Mouse (Mus musculus) layer of hippocampus, adult 9-11 months (tissue): ENCODE measurements around the gene Gm17324.
"Not testable (repeated sequence)": the region's sequence is repeated elsewhere in the genome, so short reads cannot be mapped to it uniquely, and the experiment has no call there.

ENCODE experiments used
- DNase-seq: peaks from one replicate; pipeline ENCODE4 v3.0.0; 2022

The Gm17324 gene

DNA sequence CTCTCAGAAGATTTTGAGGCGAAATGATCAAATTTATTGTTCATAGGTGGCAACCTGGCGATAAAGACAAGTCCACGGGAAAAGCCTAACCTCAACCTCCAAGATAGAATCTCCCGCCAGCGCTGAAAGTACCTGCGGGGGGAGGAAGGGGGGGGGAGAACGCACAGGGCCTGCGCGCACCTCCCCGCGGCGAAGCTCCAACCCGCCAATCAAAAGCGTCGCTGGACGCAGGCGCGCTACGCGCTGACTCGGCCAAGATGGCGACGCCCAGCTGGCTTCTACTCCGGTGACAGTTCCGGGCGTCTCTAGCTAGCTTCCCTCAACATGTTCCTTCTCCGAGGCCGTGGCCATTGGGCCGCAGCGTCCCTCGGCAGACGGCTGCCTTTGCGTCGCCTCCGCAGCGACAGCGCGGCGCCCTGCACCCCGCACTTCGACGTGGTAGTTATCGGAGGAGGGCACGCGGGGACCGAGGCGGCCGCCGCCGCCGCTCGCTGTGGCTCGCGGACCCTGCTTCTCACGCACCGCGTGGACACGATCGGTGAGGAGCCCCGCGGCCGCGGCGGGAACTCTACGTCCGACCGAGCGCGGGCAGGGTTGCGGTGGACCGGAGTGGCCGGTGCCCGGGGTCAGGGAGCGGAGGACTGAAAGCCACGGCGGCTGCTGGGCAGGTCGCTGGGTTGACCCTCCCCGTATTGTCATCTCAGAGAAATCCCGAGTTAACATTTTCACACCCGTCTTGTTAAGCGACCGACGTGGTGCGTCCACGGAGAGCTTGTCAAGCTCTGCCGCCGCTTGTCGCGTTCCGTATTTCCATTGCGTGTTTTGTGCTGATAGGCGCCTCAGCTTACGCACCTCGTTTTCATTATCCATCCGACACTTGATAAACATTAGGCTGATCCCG, at the start of gene Gm17324, which contains the start of gene Mto1:
Gene Gm17324, minus strand, starts transcription at position 814 of the 901 bp plus-strand sequence.
Gene Mto1, plus strand, starts transcription at position 236 of the 901 bp plus-strand sequence.
- DNase-seq, result peak; percentile 82

DNA sequence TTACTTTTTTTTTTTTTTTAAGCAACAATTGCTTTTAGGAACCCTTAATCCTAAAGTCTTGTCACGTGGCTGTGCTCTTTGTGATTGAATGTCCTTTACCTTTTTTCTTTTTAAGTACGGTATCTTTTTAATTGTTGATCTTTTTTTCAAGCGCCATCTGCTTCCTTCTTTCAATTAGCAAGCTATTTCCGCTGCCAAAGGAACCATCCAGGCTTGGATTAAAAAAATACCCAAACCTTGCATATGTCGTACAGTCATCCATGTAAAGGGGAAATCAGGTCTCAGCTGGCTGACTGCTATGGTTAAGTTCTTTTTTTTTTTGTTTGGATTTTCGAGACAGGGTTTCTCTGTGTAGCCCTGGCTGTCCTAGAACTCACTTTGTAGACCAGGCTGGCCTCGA, 44.6 kb upstream of the Gm17324 start:
- no peak for DNase-seq

DNA sequence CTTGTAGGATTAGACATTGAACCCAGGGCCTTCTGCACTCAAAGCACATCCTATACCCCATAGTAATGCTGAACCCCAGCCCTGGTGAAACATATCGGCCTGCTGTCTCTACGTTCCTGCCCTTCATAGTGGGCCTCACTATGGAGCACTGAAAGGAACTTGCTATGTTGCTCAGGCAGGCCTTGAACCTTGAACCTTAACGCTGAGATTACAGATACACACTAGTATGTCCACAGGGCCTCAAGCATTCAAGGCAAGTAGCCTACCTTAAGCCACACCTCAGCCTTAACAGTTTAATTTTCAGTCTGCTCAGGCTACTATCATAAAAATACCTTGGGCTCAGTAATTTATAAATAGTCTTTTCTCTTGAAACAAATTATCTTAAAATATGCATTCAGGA, 43.7 kb upstream of the Gm17324 start:
- DNase-seq, result no peak

DNA sequence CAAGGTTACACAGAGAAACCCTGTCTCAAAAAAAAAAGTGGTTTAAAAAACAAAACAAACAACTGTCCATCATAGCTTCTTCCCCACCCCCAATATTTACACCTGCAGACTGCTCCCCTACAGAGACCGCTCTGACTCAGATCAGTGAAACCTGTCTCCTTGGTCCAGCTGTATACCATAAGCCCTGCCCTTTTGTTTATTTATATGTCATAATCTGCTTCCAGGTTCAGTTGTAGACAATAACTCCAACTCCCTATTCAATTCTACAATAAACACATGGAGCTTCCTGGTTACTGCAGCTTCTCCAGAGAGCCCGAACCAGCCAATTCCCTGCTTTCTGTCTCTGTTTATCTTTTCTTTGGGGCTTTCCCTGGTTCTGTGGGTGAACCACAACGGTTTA, 42.6 kb upstream of the Gm17324 start:
- DNase-seq, result no peak

DNA sequence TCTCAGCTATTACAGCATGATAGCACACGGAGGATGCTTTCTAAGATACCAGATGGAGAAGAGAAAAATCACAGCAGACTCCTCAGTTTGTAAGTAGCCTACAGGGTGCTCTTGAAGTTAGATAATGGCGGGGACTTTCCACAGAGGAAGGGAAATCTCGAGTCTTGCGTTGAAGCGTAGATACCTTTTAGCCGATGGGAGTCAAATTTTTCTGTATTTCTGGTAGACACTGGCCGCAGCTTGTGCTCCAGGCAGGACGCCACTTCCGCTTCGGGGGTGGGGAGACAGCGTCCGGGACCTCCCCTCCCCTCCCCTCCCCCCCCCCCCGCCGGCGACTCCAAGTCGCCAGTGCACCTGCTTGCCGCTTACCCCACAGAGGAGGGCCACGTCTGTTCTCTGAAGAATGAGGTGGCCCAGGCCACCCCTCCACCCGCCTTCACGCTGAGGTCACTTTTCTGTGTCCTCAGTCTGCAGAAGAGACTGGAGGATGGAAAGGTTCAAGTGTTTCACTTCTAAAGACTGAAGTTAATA, 40.4 kb upstream of the Gm17324 start, which contains the start of gene Eef1a1:
Gene Eef1a1, minus strand, starts transcription at position 262 of the 531 bp plus-strand sequence.
- no peak for DNase-seq

DNA sequence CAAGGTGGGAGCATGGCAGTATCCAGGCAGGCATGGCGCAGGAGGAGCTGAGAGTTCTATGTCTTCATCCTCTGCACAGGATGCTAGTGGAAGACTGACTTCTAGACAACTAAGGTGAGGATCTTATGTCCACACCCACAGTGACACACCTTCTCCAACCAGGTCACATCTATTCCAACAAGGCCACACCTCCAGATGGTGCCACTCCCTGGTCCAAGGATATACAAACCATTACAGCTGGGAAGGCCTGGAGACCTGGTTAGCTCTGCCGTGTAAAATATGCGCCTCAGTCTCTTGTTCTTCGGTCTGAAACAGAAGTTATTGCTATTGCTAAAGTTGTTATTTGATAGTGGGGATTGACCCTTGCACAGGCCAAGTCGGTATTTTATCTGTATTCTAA, 39.4 kb upstream of the Gm17324 start:
- DNase-seq, result not testable (repeated sequence)

DNA sequence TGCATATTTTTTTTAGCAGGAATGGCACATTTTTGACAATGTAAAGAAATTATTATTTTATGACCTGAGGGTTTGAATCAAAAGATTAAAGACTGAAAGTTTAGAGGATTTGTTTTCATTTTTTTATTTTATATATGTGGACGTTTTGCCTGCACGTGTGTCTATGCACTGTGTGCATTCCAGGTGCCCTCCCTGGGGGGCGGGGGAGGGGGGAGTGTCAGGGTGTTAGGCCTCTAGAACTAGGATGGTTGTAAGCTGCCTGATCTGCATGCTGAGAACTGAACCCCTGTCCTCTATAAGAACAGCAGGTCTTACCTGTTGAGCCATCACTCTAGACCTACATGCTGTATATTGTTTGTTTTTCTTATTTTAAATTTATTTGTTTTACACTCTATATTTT, 36.1 kb upstream of the Gm17324 start:
- DNase-seq, result no peak

DNA sequence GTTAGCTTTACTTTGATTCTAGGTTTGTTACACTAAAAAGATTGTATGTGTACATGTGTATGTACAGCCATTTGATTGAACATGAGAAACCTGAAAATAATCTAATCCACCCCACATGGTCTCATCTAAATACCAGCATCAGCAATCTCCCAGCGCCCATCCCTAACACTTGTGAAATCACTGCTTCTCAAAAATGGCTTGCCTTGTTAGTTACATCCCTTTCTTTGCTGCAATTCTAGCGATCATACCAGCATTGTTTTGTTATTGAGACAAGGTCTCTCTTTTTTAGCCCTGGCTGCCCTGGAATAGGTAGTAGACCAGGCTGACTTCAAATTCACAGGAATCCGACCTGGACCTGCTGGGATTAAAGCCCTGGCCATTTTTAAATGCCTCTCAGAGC, 33.8 kb upstream of the Gm17324 start:
- no peak for DNase-seq

DNA sequence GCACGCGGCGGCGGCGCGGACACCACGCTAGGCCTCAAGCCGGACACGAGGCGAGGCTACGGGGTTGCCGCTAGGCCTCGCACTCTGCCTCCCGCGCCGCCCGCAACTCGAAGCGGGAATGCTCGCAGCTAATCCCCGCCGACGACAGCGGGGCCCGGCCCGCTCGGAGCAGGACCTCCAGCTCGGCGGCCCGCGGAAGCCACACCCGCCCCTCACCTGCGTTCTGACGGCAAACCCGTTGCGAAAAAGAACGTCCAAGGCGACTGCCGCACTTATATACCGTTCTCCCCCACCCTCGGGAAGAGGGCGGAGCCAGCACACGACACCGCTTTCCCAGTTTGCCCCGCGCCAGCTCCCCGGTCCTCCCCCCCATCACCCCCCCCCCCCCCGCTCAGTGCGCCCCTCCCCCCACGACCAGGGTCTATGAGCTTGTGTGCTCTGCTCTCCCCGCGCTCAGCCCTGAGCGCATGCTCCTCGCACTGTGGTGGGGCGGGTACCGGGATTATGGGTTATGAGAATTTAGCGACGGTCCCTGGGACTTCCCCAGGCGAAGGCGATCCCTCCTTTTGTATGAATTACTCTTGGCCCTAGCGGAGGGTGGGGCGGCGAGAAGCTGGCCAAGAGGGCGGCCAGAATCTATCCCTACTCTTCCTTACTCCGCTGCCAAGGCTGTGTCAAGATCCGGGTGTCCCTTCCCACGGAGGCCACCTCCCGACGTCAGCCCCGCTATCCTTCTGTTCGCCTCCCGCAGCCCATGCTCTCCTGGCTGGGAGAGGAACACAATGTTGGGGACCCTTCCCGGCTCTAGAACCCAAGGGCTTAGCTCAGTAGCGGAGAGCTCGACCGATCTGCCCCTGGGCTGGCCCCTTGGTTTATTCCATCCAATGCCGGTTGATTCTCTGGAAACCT, 33.1 kb upstream of the Gm17324 start:
- peak; percentile 98 for DNase-seq

DNA sequence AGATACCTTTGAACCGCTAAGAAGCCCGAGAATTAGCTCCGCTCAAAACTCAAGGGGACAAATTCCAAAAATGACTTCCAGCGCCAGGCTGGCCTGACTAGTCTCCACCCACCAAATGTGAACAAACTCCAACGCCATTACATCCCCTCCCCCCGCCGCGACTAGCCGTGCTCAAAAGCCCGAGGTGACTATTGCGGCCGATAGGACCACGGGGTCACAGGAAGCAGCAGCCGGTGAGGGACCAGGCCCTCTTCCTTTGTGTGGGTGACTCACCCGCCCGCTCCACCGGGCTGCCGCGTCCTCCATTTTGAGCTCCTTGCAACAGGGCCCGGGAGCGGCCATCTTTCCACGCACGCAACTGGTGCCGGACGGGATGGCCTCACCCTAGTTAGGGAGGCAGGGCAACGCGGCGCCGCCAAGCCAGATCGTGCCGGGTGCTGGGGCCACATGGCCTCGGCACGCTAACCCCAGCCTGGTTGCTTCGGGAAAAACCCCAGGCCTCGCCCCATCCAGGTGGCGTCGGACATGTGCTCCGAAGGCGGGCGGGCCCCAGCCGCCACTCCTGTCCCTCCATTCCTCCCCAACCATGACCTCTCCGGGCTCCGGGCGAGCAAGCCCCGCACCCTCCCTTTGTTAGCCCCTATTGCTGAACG, 32.2 kb upstream of the Gm17324 start:
- peak; percentile 80 for DNase-seq

DNA sequence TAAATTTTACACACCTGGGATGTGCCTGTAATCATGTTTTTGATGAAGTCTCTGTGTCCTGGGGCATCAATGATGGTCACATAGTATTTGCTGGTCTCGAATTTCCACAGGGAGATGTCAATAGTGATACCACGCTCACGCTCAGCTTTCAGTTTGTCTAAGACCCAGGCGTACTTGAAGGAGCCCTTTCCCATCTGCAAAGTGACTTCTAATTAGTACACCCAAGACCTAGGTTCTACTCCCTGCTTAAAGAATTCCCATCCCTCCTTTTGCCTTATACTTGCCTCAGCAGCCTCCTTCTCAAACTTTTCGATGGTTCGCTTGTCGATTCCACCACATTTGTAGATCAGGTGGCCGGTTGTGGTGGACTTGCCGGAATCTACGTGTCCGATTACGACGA, 31.6 kb upstream of the Gm17324 start:
- DNase-seq, result not testable (repeated sequence)

DNA sequence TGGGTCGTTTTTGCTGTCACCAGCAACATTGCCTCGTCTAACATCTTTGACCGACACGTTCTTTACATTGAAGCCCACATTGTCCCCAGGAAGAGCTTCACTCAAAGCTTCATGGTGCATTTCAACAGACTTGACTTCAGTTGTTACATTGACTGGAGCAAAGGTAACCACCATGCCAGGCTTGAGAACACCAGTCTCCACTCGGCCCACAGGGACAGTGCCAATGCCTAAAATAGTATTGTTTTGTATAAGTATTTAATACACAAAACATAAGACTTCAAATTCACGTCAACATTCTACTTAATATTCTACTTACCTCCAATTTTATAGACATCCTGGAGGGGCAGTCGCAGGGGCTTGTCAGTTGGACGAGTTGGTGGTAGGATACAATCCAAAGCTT, 30.7 kb upstream of the Gm17324 start:
- not testable (repeated sequence) for DNase-seq

DNA sequence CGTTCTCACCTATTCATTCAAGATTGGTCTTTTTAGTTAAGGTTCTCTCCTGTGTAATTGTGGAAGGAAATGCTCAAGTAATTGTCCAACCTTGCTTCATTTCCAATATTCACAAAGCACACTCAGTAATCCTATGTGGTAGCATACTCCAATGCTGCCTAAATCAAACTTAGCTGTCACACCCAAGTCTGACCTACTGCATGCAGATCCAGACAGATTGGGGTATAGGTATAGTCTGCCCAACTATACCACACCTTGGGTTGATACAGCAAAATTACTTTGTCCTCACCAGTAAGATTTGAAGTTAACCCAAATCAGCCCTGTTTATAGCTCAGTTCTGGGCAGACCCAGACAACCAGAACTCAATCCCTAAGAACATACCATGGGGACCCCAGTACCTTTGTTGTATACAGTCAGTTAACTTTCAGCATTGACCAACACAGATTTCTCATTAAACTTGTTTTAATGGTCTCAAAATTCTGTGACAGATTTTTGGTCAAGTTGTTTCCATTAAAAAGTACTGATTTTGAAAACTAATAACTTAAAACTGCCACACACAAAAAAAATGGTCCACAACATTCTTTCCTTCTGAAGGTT, 29.5 kb upstream of the Gm17324 start:
- DNase-seq, result not testable (repeated sequence)

DNA sequence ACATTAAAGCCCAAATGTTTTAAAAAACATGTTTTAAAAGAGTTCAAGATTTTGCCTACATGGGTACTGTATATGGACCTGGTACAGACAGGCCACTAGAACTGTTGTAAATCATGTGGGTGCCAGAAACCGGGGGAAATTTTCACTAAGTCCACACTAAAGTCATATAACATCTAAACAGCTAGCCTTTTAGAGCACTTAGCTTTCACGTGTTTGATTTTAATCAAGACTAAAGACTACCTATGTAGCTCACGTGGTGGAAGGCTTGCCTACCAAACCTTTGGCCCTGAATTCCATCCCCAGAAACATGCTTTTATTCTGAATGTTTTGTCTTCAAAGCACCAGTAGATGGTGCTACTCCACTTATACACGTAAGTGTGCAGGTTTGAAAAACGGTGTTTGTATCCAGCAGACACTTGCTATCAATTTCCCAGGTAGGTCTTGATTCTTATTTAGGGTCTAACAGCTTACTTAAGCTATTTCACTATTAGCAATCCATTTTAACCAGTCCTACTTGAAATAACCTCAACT, 28.5 kb upstream of the Gm17324 start:
- DNase-seq, result no peak

DNA sequence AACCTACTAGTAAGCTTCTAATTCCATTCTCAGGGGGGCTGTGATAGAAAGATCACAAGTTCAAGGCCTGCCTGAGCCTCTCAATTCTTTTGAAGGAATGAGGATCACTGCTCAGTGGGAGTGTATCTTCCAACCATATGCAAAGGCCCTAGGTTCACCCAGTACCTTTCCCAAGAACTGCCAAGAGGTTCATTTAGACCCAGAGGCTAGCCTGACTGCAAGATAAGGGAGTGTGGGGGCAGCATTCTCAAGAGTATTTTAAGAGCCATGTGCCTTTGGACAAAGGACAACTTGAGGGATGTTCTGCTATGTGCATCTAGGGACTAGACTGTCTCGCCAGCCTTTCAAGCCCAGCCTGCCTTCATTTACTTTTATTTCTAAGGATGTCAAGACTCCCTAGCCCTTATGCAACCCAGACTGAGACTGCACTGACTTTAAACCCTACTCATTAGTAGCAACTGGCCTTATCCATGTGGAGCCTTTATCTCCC, 28.0 kb upstream of the Gm17324 start:
- no peak for DNase-seq

DNA sequence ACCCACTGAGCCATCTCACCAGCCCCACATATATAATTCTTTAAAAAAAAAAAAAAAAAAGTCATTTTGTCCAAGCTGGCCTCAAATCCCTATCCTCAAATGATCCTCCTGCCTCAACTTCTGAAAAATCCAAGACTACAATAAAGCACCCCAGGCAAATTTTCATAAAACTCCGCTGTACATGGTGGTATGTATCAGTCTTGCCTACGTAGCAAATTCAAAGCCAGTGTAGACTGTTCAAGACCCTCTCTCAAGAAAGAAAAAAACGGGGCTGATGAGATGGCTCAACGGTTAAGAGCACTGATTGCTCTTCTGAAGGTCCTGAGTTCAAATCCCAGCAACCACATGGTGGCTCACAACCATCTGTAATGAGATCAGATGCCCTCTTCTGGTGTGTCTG, 27.3 kb upstream of the Gm17324 start:
- DNase-seq, result no peak

DNA sequence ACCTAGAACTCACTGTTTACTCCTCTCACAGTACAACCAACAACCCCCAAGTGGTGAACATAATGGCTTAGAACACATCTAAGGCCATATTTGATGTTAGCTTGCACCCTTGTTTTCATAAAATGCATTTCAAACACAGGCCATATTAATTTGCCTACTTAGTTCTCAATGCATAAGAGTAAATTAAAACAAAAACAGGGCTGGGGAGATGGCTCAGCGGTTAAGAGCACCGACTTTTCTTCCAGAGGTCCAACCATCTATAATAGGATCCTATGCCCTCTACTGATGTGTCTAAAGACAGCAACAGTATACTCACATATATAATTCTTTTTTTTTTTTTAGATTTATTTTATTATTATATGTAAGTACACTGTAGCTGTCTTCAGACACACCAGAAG, 26.8 kb upstream of the Gm17324 start:
- no peak for DNase-seq

DNA sequence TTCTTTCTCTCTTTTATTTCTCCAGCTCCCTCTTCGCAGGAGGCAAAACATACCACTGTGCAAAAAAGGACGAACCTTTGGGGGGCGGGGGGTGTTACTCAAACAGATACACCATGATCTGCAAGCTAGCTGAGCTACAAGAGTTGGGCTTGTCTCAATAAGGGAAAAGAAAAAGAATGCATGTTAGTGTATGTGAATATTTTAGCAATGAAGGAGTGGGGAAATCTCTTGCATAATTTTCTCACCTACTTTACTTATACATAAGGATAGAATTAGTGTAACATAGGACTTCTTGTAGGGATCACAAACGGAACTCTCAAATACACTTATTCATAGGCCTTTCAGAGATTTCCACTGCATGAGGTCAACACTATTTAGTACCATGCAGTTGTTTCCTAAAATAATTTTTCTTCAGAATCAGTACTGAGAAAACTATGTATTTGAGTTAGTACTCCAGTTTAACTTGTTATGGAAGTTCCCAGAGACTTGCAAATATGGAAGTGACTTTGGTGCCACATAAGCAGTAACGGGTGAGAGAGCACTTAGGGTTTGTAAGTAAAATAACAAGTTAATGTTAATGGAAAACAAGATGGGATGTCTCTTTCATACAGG, 26.3 kb upstream of the Gm17324 start:
- no peak for DNase-seq

DNA sequence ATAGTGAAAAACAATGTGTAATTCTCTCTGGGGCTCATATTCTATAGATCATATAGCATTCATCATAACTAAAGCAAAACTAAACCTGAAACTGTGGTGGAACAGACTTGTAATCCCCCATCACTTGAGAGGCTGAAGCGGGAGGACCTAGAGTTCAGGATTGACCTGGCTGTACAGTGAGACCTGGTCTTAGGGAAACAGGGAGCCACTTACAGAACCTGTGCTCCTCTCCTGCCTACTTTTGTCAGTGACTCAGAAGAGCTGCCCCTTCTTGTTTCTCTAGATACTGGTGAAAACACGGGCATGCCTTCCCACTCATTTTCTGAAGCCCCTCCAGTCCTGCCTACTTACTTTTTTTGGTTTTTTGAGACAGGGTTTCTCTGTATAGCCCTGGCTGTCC, 25.7 kb upstream of the Gm17324 start:
- DNase-seq, result no peak

DNA sequence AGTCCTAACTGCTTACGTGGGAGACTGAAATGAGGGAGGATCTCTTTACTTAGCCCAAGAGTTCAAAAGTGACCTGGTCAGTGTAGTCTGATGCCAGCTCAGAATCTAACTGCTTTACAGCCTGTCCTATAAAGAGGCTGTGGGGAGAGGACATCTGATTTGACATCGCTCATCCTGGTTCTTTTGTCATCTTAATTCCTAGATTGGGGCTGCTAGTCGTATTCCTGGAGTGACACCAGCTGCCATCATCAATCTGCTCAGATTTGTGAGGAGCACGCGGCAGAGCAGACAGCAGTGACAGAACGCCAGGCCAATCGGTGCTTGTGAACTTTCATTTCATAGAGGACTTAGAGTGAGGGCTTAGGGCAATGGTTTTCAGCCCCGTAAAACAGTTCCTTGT, 25.0 kb upstream of the Gm17324 start:
- peak; percentile 37 for DNase-seq

DNA sequence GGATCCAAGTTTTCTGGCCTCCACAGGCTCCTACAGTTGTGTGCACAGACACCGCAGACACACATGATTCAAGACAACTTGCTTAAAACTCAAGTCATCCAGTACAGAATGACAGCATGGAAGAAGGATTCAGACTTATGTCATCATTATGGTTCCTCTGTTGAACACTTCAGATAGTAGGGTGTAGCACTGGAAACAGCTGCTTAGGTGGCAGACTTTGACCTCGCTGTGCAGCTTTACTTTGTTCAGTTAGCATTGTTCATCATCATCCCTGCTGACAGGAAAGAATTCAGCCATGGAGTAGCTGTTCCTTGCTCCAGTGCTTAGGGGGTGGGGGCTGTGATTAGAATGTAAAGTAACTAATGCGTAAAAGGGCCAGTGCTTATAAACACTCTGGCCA, 17.1 kb upstream of the Gm17324 start:
- DNase-seq, result no peak
